18 mouse cellular contexts compared by ENCODE assay signal in the genomic region with DNA sequence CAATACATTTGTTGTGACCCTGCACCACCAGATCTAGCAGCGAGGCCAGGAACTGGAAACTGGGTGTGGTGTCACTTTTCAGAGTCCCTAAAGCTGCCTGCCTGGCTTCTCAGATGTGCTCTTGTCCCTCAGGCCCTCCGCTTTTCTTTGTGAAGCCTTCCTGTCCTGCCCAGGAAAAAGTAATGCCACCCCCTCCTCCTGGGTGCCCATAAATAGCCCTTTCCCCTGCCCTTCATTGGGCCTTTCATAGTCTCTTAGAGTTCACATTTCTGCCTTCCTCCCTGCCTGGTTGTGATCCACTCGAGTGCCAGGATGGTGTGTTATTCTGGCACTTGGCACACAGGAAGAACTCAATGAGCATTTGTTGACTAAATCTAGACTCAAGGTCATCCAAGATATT. TPM values are rescaled to one million over a fixed set of nuclear protein-coding genes. Genes with fewer than 3 reads are reported as not detected.
DNase-seq lines count a peak whose midpoint lies in the region; ATAC-seq lines count a peak whose summit lies in the region.
"Had no signal": no experiment of that assay in that cellular context is flagged by ENCODE, and none has a peak within 500 bp of the region (broad histone marks: within the 10 kb centered on the region; RNA-seq: fewer than 3 reads in every experiment).

No protein-coding gene starts in this region.

- WGBS in heart, embryonic 10.5 days, result 52% methylated on average over 3 of the region's 3 CpGs
- WGBS in limb, embryonic 15.5 days, result 47% methylated on average over 3 of the region's 3 CpGs
- 58% methylated on average over 3 of the region's 3 CpGs for WGBS in limb, embryonic 10.5 days
- 74% methylated on average over 3 of the region's 3 CpGs for WGBS in hindbrain, embryonic 14.5 days

- peak; percentile 24 to 78 for DNase-seq in adrenal gland, adult (ENCODE audit: inconsistent age in 2 of 2, low spot score in 1 of 2)
- no peak for DNase-seq in adrenal gland, postnatal 4 days (ENCODE audit: low spot score in 2 of 2)
- DNase-seq in heart, adult 18-20 months, result peak; percentile 68 to 77
- no peak for DNase-seq in heart, embryonic 10.5 days (ENCODE audit: low spot score)
- DNase-seq in limb, embryonic 10.5 days (ENCODE audit: low spot score), result no peak
- peak; percentile 29 to 49 for DNase-seq in heart, postnatal 10 days
- DNase-seq in hindbrain, embryonic 14.5 days (ENCODE audit: low spot score), result no peak
- DNase-seq: cerebellum, adult 8-10 months; lung, adult 18-20 months; midbrain, embryonic 14.5 days; right cerebral cortex, adult 18-20 months; thymus, adult 18-20 months had no signal

- H3K27me3 ChIP-seq in heart, embryonic 10.5 days (ENCODE audit: insufficient read depth, poor library complexity, severe bottlenecking), result no peaks in the 10 kb centered on the region
- H3K27me3 ChIP-seq in limb, embryonic 15.5 days, result no peaks in the 10 kb centered on the region
- H3K27me3 ChIP-seq in limb, embryonic 10.5 days (ENCODE audit: low read depth, poor library complexity, severe bottlenecking), result no peaks in the 10 kb centered on the region
- H3K27me3 ChIP-seq in hindbrain, embryonic 14.5 days (ENCODE audit: control insufficient read depth, insufficient read depth, low read length), result no peaks in the 10 kb centered on the region
- H3K27me3 ChIP-seq: forebrain, embryonic 13.5 days; hindbrain, embryonic 15.5 days; limb, embryonic 13.5 days had no signal

- no peak overlapping the region for H3K9ac ChIP-seq in limb, embryonic 15.5 days
- H3K9ac ChIP-seq in hindbrain, embryonic 14.5 days, result no peak overlapping the region
- H3K9ac ChIP-seq: forebrain, embryonic 13.5 days; hindbrain, embryonic 15.5 days; limb, embryonic 13.5 days had no signal

- H3K4me3 ChIP-seq in heart, embryonic 10.5 days, result no peak overlapping the region
- H3K4me3 ChIP-seq in limb, embryonic 15.5 days, result no peak overlapping the region
- H3K4me3 ChIP-seq in limb, embryonic 10.5 days, result no peak overlapping the region
- no peak overlapping the region for H3K4me3 ChIP-seq in hindbrain, embryonic 14.5 days (replicated peaks; ENCODE audit: low read length)
- H3K4me3 ChIP-seq: forebrain, embryonic 13.5 days; hindbrain, embryonic 15.5 days; left cerebral cortex, adult 2 months; limb, embryonic 13.5 days had no signal

- H3K9me3 ChIP-seq in heart, embryonic 10.5 days, result no peaks in the 10 kb centered on the region
- H3K9me3 ChIP-seq in limb, embryonic 15.5 days, result no peaks in the 10 kb centered on the region
- H3K9me3 ChIP-seq in limb, embryonic 10.5 days (replicated peaks), result no peaks in the 10 kb centered on the region
- H3K9me3 ChIP-seq in hindbrain, embryonic 14.5 days (ENCODE audit: control insufficient read depth, low read length), result no peaks in the 10 kb centered on the region
- H3K9me3 ChIP-seq: forebrain, embryonic 13.5 days; hindbrain, embryonic 15.5 days; limb, embryonic 13.5 days had no signal

- H3K27ac ChIP-seq in heart, embryonic 10.5 days, result no peak overlapping the region
- peak overlapping the region; percentile 24; the same call in 1 of the 2 replicates for H3K27ac ChIP-seq in limb, embryonic 15.5 days
- no peak overlapping the region for H3K27ac ChIP-seq in limb, embryonic 10.5 days
- no peak overlapping the region for H3K27ac ChIP-seq in hindbrain, embryonic 14.5 days
- H3K27ac ChIP-seq: forebrain, embryonic 13.5 days; hindbrain, embryonic 15.5 days; left cerebral cortex, adult 2 months; limb, embryonic 13.5 days had no signal

- no peak overlapping the region for H3K4me2 ChIP-seq in limb, embryonic 15.5 days
- no peak overlapping the region for H3K4me2 ChIP-seq in hindbrain, embryonic 14.5 days (replicated peaks)
- H3K4me2 ChIP-seq: forebrain, embryonic 13.5 days; hindbrain, embryonic 15.5 days; limb, embryonic 13.5 days had no signal

- no peaks in the 10 kb centered on the region for H3K36me3 ChIP-seq in heart, embryonic 10.5 days
- no peaks in the 10 kb centered on the region for H3K36me3 ChIP-seq in limb, embryonic 15.5 days
- no peaks in the 10 kb centered on the region; the same call in 1 of the 2 replicates for H3K36me3 ChIP-seq in limb, embryonic 10.5 days
- H3K36me3 ChIP-seq in hindbrain, embryonic 14.5 days (replicated peaks; ENCODE audit: control insufficient read depth, insufficient read depth), result no peaks in the 10 kb centered on the region
- H3K36me3 ChIP-seq: hindbrain, embryonic 15.5 days; limb, embryonic 13.5 days had no signal

- intact Hi-C loops in heart, postnatal 10 days (cut with DNase I), result no loop called here

- ATAC-seq in limb, embryonic 15.5 days (ENCODE audit: insufficient number of reproducible peaks, low FRiP score, low TSS enrichment, low read depth), result no peak
- ATAC-seq in hindbrain, embryonic 14.5 days (ENCODE audit: low FRiP score), result no peak
- ATAC-seq: forebrain, embryonic 13.5 days; intestine, postnatal 0 days had no signal

- H3K4me1 ChIP-seq in heart, embryonic 10.5 days, result peaks cover 16% of the 10 kb centered on the region; the same call in 1 of the 2 replicates
- peaks cover 46% of the 10 kb centered on the region for H3K4me1 ChIP-seq in limb, embryonic 15.5 days
- peaks cover 21% of the 10 kb centered on the region for H3K4me1 ChIP-seq in limb, embryonic 10.5 days
- no peaks in the 10 kb centered on the region for H3K4me1 ChIP-seq in hindbrain, embryonic 14.5 days (replicated peaks; ENCODE audit: control insufficient read depth, insufficient read depth, low read length)

RNA-seq across cellular contexts. Expression of gene Crim1, which starts 16.5 kb away (rescaled TPM):
- 10 to 100 TPM; 33.2 to 38.1 TPM for total RNA-seq in adrenal gland, postnatal 4 days (2021)
- 10 to 100 TPM; 51.2 to 66.8 TPM for total RNA-seq in heart, adult 18-20 months (2021)
- 2.0 and 3.6 TPM in 2 replicates for polyA plus RNA-seq in heart, embryonic 10.5 days (2016; fragmentation: Nextera tagmentation; extraction: Ambion mirVana)
- 5.3 and 7.0 TPM in 2 replicates for polyA plus RNA-seq in limb, embryonic 15.5 days (2015; fragmentation: Nextera tagmentation; extraction: Ambion mirVana)
- 1.8 and 2.2 TPM in 2 replicates for polyA plus RNA-seq in limb, embryonic 10.5 days (2016; fragmentation: Nextera tagmentation; extraction: Ambion mirVana)
- total RNA-seq in heart, postnatal 10 days (2021), result 10 to 100 TPM; 44.8 to 47.1 TPM
- polyA plus RNA-seq in hindbrain, embryonic 14.5 days (2014; fragmentation: Nextera tagmentation; extraction: Ambion mirVana), result 17.2 and 18.7 TPM in 2 replicates

Comparison
In these comparisons a context has a peak if more than half of its experiments do, and no peak if none do; other contexts are left out.
1. DNase-seq: peak in adrenal gland, adult (2 of 2), heart, adult 18-20 months (2 of 2) and heart, postnatal 10 days (2 of 2); none in adrenal gland, postnatal 4 days (0 of 2), heart, embryonic 10.5 days (single experiment), limb, embryonic 10.5 days (single experiment) and hindbrain, embryonic 14.5 days (single experiment).